Mouse (Mus musculus): ENCODE measurements around the gene Pla1a.

DNA sequence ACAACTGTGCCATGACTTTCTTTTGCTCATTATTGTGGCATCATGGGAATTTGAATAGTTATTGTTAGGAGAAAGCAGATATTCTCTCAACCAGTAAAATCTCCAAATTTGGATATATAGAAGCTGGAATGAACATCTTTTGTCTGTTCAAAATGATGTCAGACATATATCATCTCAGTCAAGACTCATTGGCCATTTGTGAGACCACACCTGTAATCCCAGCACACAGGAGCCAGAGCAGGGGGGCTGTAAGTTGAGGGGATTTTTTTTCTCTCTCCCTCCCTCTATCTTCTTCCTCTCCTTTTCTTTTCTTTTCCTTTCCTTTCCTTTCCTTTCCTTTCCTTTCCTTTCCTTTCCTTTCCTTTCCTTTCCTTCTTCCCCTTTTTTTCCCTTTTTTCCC is 80.1 kb downstream of the Pla1a start:
- no peak for TF ChIP-seq POLR2A (IDR thresholded peaks at IDR 0.05; ENCODE audit: borderline replicate concordance, low read depth, low read length)
- TF ChIP-seq CTCF (IDR thresholded peaks at IDR 0.05; ENCODE audit: low read depth, low read length), result no peak

All from bone marrow macrophage, adult 2 months (primary cell).